Mouse (Mus musculus) neural tube, embryonic 11.5 days (tissue): ENCODE data around the gene Fam120a. TPM values are rescaled to one million over a fixed set of nuclear protein-coding genes. Genes with fewer than 3 reads are reported as not detected.
A peak's percentile ranks its signal among the peaks of the same experiment; 100 is the strongest.

Experiments used
- ATAC-seq: fragments of 200-750 bp; cut with Nextera tagmentation; 2 replicates; pipeline ENCODE4 v1.8.0; 2017; ENCODE audit warnings: moderate number of reproducible peaks, mild to moderate bottlenecking, moderate TSS enrichment, moderate library complexity; ENCODE audit not compliant: insufficient read depth, low FRiP score, low TSS enrichment
- DNase-seq: peaks from one replicate; pipeline ENCODE4 v3.0.0-alpha.2; 2015; ENCODE audit warnings: low spot score
- H3K27ac ChIP-seq: fragments of 300-500 bp; sonication (generic); 2 replicates; pipeline ENCODE4 v1.5.1; 2014; ENCODE audit warnings: low read depth, mild to moderate bottlenecking, low read length
- H3K27me3 ChIP-seq: fragments of 300-500 bp; sonication (generic); 2 replicates; pipeline ENCODE4 v1.6.1; 2014; ENCODE audit warnings: mild to moderate bottlenecking, low read length, mixed read lengths; ENCODE audit not compliant: control insufficient read depth, insufficient read depth
- H3K36me3 ChIP-seq: fragments of 300-500 bp; sonication (generic); 2 replicates; pipeline ENCODE4 v1.6.1; 2014; ENCODE audit warnings: mild to moderate bottlenecking, low read length, moderate library complexity, mixed read lengths; ENCODE audit not compliant: control insufficient read depth, insufficient read depth
- H3K4me1 ChIP-seq: fragments of 300-500 bp; sonication (generic); 2 replicates; pipeline ENCODE4 v1.6.1; 2014; ENCODE audit warnings: low read length, mixed read lengths; ENCODE audit not compliant: control insufficient read depth, insufficient read depth
- H3K4me2 ChIP-seq: fragments of 300-500 bp; sonication (generic); 2 replicates; pipeline ENCODE4 v1.6.1; 2014; ENCODE audit warnings: low read depth, mild to moderate bottlenecking, moderate library complexity
- H3K4me3 ChIP-seq: fragments of 300-500 bp; sonication (generic); 2 replicates; pipeline ENCODE4 v1.5.1; 2014; ENCODE audit warnings: low read depth, low read length
- H3K9ac ChIP-seq: fragments of 300-500 bp; sonication (generic); 2 replicates; pipeline ENCODE4 v1.6.1; 2014; ENCODE audit warnings: mild to moderate bottlenecking, low read length
- H3K9me3 ChIP-seq: fragments of 300-500 bp; sonication (generic); 2 replicates; pipeline ENCODE4 v1.6.1; 2016; ENCODE audit warnings: low read length; ENCODE audit not compliant: control insufficient read depth
- WGBS: fragments of 180-500 bp; shearing (Covaris S2); extraction: QIAGEN DNeasy Blood & Tissue Kit; methylation state at CpG from one replicate; pipeline ENCODE4 v1.1.7; 2014; 5-methylcytosine and 5-hydroxymethylcytosine counted together
- polyA plus RNA-seq: library from polyadenylated mRNA; unstranded; fragments of >200 nt; fragmentation: Nextera tagmentation; extraction: Ambion mirVana; gene quantifications from 2 replicates; pipeline ENCODE4 v1.2.1, GENCODE M21; 2014

Gene Fam120a
- polyA plus RNA-seq, 1 experiment from 2014 or later, result 18.6 TPM

- WGBS, result 50% methylated on average over 5 of the region's 5 CpGs
- Histone ChIP-seq H3K27ac (no peak overlapping the region), H3K27me3 (no peaks in the 10 kb centered on the region), H3K9ac (no peak overlapping the region), H3K36me3 (no peaks in the 10 kb centered on the region), H3K4me1 (peaks cover 9% of the 10 kb centered on the region), H3K4me2 (no peak overlapping the region), H3K9me3 (no peaks in the 10 kb centered on the region), H3K4me3 (no peak overlapping the region)
- DNase-seq, result no peak
- ATAC-seq, result no peak
Observed at GRCm38 (mm10) chr13:48971033-48971432, 3.2 kb upstream of the Fam120a start.

GRCm38 (mm10) chr13:48970566-48970965 is 2.7 kb upstream of the Fam120a start:
- Histone ChIP-seq H3K9ac (no peak overlapping the region), H3K9me3 (no peaks in the 10 kb centered on the region), H3K27ac (no peak overlapping the region), H3K36me3 (no peaks in the 10 kb centered on the region), H3K27me3 (no peaks in the 10 kb centered on the region), H3K4me1 (peaks cover 13% of the 10 kb centered on the region), H3K4me3 (no peak overlapping the region), H3K4me2 (no peak overlapping the region)
- 73% methylated on average over 13 of the region's 13 CpGs for WGBS
- ATAC-seq (no peak), DNase-seq (no peak)

GRCm38 (mm10) chr13:48968750-48969088 is 902 bp upstream of the Fam120a start:
- peak overlapping the region; percentile 90 for H3K4me3 ChIP-seq
- no peaks in the 10 kb centered on the region for H3K36me3 ChIP-seq
- DNase-seq (no peak), ATAC-seq (no peak)
- peak overlapping the region; percentile 100 for H3K4me2 ChIP-seq
- peak overlapping the region; percentile 92 for H3K9ac ChIP-seq
- H3K27me3 ChIP-seq, result no peaks in the 10 kb centered on the region
- peaks cover 20% of the 10 kb centered on the region for H3K4me1 ChIP-seq
- whole genome bisulfite sequencing, result 13% methylated on average over 7 of the region's 7 CpGs
- H3K27ac ChIP-seq, result peak overlapping the region; percentile 97
- H3K9me3 ChIP-seq, result no peaks in the 10 kb centered on the region

- DNase-seq, result peak; percentile 67
- Histone ChIP-seq H3K9me3 (no peaks in the 10 kb centered on the region), H3K27me3 (no peaks in the 10 kb centered on the region), H3K36me3 (no peaks in the 10 kb centered on the region), H3K27ac (peak overlapping the region; percentile 97), H3K4me2 (peak overlapping the region; percentile 100), H3K4me3 (peak overlapping the region; percentile 90), H3K9ac (peak overlapping the region; percentile 92), H3K4me1 (peaks cover 20% of the 10 kb centered on the region)
- peak; percentile 43 for ATAC-seq
- WGBS, result 1% methylated on average over 58 of the region's 58 CpGs
Observed at GRCm38 (mm10) chr13:48966851-48967821, 681 bp downstream of the Fam120a start.

GRCm38 (mm10) chr13:48965559-48966525 is 2.0 kb downstream of the Fam120a start:
- Histone ChIP-seq H3K4me3 (peak overlapping the region; percentile 90), H3K36me3 (no peaks in the 10 kb centered on the region), H3K9me3 (no peaks in the 10 kb centered on the region), H3K9ac (peak overlapping the region; percentile 92), H3K27me3 (no peaks in the 10 kb centered on the region), H3K27ac (no peak overlapping the region), H3K4me1 (peaks cover 20% of the 10 kb centered on the region), H3K4me2 (peak overlapping the region; percentile 100)
- DNase-seq (peak; percentile 54), ATAC-seq (no peak)
- 24% methylated on average over 7 of the region's 7 CpGs for WGBS

- Histone ChIP-seq H3K4me3 (no peak overlapping the region), H3K27me3 (no peaks in the 10 kb centered on the region), H3K4me2 (peak overlapping the region; percentile 100; the same call in 1 of the 2 replicates), H3K36me3 (no peaks in the 10 kb centered on the region), H3K9me3 (no peaks in the 10 kb centered on the region), H3K4me1 (peaks cover 20% of the 10 kb centered on the region), H3K27ac (no peak overlapping the region), H3K9ac (no peak overlapping the region)
- DNase-seq (no peak), ATAC-seq (no peak)
- WGBS, result 66% methylated on average over 4 of the region's 4 CpGs
Observed at GRCm38 (mm10) chr13:48964850-48965249, 3.0 kb downstream of the Fam120a start.

GRCm38 (mm10) chr13:48963111-48963510 is 4.7 kb downstream of the Fam120a start:
- Histone ChIP-seq H3K4me3 (no peak overlapping the region), H3K9ac (no peak overlapping the region), H3K36me3 (no peaks in the 10 kb centered on the region), H3K4me1 (peaks cover 20% of the 10 kb centered on the region), H3K27me3 (no peaks in the 10 kb centered on the region), H3K9me3 (no peaks in the 10 kb centered on the region), H3K27ac (no peak overlapping the region), H3K4me2 (no peak overlapping the region)
- no peak for DNase-seq
- 74% methylated on average over 1 of the region's 1 CpGs for WGBS
- ATAC-seq, result no peak

- Histone ChIP-seq H3K36me3 (no peaks in the 10 kb centered on the region), H3K4me2 (no peak overlapping the region), H3K9me3 (no peaks in the 10 kb centered on the region), H3K4me3 (no peak overlapping the region), H3K27ac (no peak overlapping the region), H3K9ac (no peak overlapping the region), H3K4me1 (peaks cover 20% of the 10 kb centered on the region), H3K27me3 (no peaks in the 10 kb centered on the region)
- no peak for DNase-seq
- 84% methylated on average over 3 of the region's 3 CpGs for whole genome bisulfite sequencing
- ATAC-seq, result no peak
Observed at GRCm38 (mm10) chr13:48962519-48962918, 5.3 kb downstream of the Fam120a start.
